Mouse (Mus musculus) midbrain, embryonic 11.5 days (tissue): ENCODE data around the gene Gm30191. TPM values are rescaled to one million over a fixed set of nuclear protein-coding genes. Genes with fewer than 3 reads are reported as not detected.

Experiments
- ATAC-seq: fragments of 200-750 bp; cut with Nextera tagmentation; 2 replicates; pipeline ENCODE4 v1.8.0; 2017; ENCODE audit warnings: moderate TSS enrichment, moderate library complexity; ENCODE audit not compliant: low FRiP score
- DNase-seq: peaks from one replicate; pipeline ENCODE4 v3.0.0; 2015; ENCODE audit warnings: low spot score; ENCODE audit errors: missing footprints
- H3K27ac ChIP-seq: fragments of 300-500 bp; sonication (generic); 2 replicates; pipeline ENCODE4 v1.5.1; 2014; ENCODE audit warnings: low read depth, low read length
- H3K27me3 ChIP-seq: fragments of 300-500 bp; sonication (generic); 2 replicates; pipeline ENCODE4 v1.6.1; 2014; ENCODE audit warnings: mild to moderate bottlenecking, low read length, moderate library complexity, mixed read lengths; ENCODE audit not compliant: control insufficient read depth, insufficient read depth
- H3K36me3 ChIP-seq: fragments of 300-500 bp; sonication (generic); 2 replicates; pipeline ENCODE4 v1.6.1; 2014; ENCODE audit warnings: mild to moderate bottlenecking, low read length, moderate library complexity, mixed read lengths; ENCODE audit not compliant: control insufficient read depth, insufficient read depth
- H3K4me1 ChIP-seq: fragments of 300-500 bp; sonication (generic); 2 replicates; pipeline ENCODE4 v1.6.1; 2014; ENCODE audit warnings: low read length; ENCODE audit not compliant: control insufficient read depth, insufficient read depth
- H3K4me2 ChIP-seq: fragments of 300-500 bp; sonication (generic); 2 replicates; pipeline ENCODE4 v1.6.1; 2014; ENCODE audit warnings: mild to moderate bottlenecking, moderate library complexity
- H3K4me3 ChIP-seq: fragments of 300-500 bp; sonication (generic); 2 replicates; pipeline ENCODE4 v1.5.1; 2014; ENCODE audit warnings: low read depth, low read length
- H3K9ac ChIP-seq: fragments of 300-500 bp; sonication (generic); 2 replicates; pipeline ENCODE4 v1.6.1; 2014; ENCODE audit warnings: low read length
- H3K9me3 ChIP-seq: fragments of 300-500 bp; sonication (generic); 2 replicates; pipeline ENCODE4 v1.6.1; 2016; ENCODE audit warnings: low read length; ENCODE audit not compliant: control insufficient read depth
- WGBS: fragments of 180-500 bp; shearing (Covaris S2); extraction: QIAGEN DNeasy Blood & Tissue Kit; methylation state at CpG from one replicate; pipeline ENCODE4 v1.1.7; 2014; 5-methylcytosine and 5-hydroxymethylcytosine counted together
- polyA plus RNA-seq: library from polyadenylated mRNA; unstranded; fragments of >200 nt; fragmentation: Nextera tagmentation; extraction: Ambion mirVana; gene quantifications from 2 replicates; pipeline ENCODE4 v1.2.1, GENCODE M21; 2014

The Gm30191 gene
- polyA plus RNA-seq, 1 experiment from 2014 or later = 0.22 TPM

DNA sequence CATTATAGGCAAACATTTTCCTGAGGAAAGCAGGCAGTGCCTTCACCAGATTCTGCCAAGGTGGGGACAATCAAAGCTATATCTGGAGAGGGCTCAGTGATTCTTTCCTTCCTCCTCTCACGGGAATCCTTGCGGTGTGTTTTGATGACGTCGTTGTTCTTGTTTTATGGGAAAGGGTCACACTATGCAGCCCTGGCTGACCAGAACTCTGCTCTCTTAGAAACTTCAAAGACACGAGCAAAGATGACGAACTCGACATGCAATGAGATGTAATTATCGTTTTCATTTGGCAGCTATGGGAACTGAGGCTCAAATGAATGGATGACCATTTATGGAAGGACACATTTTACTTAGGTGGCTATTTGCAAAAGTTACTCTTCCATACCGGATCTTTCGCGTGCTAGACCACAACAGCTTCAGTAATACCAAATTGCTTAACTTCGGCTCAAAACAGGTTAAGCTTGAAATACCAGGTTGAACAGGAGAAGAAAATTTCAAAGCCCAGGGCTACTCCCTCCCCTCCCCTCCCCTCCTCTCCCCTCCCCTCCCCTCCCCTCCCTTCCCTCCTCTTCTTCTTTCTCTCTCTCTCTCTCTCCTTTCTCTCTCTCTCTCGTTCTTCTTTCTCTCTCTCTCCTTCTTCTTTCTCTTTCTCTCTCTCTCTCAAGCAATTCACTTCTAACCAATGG lies 26.1 kb downstream of the Gm30191 start:
- Histone ChIP-seq H3K9me3 (no peaks in the 10 kb centered on the region), H3K27ac (no peak overlapping the region), H3K36me3 (peaks cover 4% of the 10 kb centered on the region; the same call in 1 of the 2 replicates), H3K9ac (no peak overlapping the region), H3K4me3 (no peak overlapping the region), H3K27me3 (no peaks in the 10 kb centered on the region), H3K4me2 (peak overlapping the region; percentile 13; the same call in 1 of the 2 replicates), H3K4me1 (no peaks in the 10 kb centered on the region)
- WGBS = 38% methylated on average over 12 of the region's 13 CpGs
- no peak for ATAC-seq
- DNase-seq = peak; percentile 69

DNA sequence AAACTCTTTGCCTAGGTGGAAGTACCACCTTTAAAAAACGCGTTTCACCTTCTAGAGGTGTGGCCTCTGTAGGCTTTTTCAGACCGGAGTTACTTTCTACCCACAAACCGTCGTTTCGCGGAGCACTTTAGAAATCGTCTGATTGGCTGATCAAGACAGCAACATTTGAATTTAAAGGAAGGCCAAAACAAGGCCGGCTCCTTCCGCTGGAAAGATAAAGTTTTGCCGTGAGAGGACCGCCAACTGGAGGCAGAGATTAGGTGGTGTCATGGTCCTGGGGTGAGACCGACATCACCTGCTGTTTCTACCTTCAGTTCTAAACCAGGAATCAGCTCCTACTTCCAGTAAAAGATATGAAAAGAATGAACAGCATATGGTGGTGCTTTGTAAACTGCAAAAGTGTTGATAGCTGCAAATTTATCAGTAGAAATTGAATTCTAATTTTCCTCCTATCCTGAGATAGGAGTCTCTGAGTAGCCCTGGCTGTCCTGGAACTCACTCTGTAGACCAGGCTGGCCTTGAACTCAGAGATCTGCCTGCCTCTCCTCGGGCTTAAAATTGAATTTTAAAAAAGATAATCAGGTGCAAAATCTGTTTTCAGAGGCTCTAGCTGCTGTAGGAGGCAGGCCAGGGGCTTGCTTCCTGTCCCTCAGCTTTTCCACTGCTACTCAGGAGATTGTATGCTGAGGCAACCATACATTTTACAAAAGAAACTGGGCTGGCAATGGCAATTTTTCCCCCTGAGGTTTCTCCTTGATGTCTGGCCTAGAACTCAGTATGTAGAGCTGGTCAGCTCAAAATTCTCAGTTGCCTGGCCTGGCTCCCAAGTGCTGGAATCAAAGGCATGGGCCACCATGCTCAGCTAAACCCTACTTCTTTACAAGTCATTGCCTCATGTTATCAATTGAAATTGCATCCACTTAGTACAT lies 26.9 kb downstream of the Gm30191 start:
- Histone ChIP-seq H3K36me3 (peaks cover 10% of the 10 kb centered on the region), H3K27ac (no peak overlapping the region), H3K9ac (no peak overlapping the region), H3K4me1 (no peaks in the 10 kb centered on the region), H3K9me3 (no peaks in the 10 kb centered on the region), H3K27me3 (no peaks in the 10 kb centered on the region), H3K4me3 (no peak overlapping the region), H3K4me2 (peak overlapping the region; percentile 13; the same call in 1 of the 2 replicates)
- no peak for ATAC-seq
- peak; percentile 81 for DNase-seq
- WGBS = 7% methylated on average over 14 of the region's 14 CpGs

DNA sequence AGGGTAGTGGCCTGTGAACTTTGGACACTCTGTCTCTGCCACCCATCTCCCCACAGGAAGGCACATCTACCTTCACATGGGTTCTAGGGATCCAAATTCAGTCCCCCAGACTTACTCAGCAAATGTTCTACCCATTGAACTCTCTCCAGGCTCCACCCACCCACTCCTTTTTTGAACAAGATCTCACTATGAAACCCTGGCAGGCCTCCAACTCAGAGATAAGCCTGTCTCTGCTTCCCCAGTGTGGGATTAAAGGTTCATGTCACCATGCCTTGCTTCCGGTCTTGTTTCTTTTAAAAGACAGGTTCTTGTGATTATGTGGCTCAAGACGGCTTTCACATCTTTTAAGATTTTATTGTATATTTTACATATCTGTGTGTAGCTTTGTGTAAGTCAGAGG lies 38.2 kb downstream of the Gm30191 start:
- H3K4me3 ChIP-seq = no peak overlapping the region
- no peaks in the 10 kb centered on the region for H3K27me3 ChIP-seq
- H3K9me3 ChIP-seq = no peaks in the 10 kb centered on the region
- no peak overlapping the region for H3K27ac ChIP-seq
- no peaks in the 10 kb centered on the region; the same call in 1 of the 2 replicates for H3K36me3 ChIP-seq
- no peak overlapping the region for H3K9ac ChIP-seq
- DNase-seq = no peak
- 93% methylated on average over 2 of the region's 2 CpGs for WGBS
- H3K4me2 ChIP-seq = no peak overlapping the region
- H3K4me1 ChIP-seq = peaks cover 15% of the 10 kb centered on the region
- ATAC-seq = no peak

- H3K4me1 ChIP-seq = peaks cover 15% of the 10 kb centered on the region
- ATAC-seq (no peak; the same call in 1 of the 2 replicates), DNase-seq (no peak)
- peak overlapping the region; percentile 90 for H3K4me2 ChIP-seq
- peak overlapping the region; percentile 98 for H3K4me3 ChIP-seq
- 3% methylated on average over 59 of the region's 59 CpGs for WGBS
- peak overlapping the region; percentile 100 for H3K27ac ChIP-seq
- no peaks in the 10 kb centered on the region for H3K9me3 ChIP-seq
- H3K36me3 ChIP-seq = no peaks in the 10 kb centered on the region; the same call in 1 of the 2 replicates
- peak overlapping the region; percentile 100 for H3K9ac ChIP-seq
- no peaks in the 10 kb centered on the region for H3K27me3 ChIP-seq
Observed at GRCm38 (mm10) chr4:134286226-134287167, 39.8 kb downstream of the Gm30191 start.

DNA sequence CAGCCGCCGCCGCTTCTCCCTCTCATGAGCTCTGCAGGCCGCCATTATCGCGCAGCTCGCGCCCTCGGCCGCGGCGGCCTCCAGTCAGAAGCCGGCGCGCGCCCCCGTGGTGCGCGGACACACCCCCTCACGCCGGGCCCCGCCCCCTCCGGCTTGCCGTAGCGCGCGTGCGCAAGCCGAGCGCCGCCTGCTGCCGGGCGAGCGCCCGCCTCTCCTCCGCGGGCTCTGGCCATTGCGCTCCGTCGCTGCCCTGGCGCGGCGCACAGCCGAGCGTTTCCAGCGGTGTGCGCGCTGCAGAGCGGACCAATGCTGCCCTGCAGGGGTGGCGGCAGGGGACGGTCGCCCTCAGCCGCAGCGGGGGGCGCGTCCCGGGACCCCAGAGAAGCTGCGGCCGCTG lies 40.4 kb downstream of the Gm30191 start:
- peak; percentile 100 for DNase-seq

GRCm38 (mm10) chr4:134287575-134288025 lies 40.9 kb downstream of the Gm30191 start, which contains the start of gene Pdik1l:
Gene Pdik1l, minus strand, starts transcription at chr4:134287895.
- WGBS = 1% methylated on average over 42 of the region's 43 CpGs
- peak; percentile 98 for DNase-seq
- peak within 1 kb of the TSS; percentile 98 for H3K4me3 ChIP-seq
- no peaks in the 10 kb centered on the region for H3K27me3 ChIP-seq
- peak within 1 kb of the TSS; percentile 100 for H3K27ac ChIP-seq
- no peaks in the 10 kb centered on the region; the same call in 1 of the 2 replicates for H3K36me3 ChIP-seq
- ATAC-seq = peak; percentile 78
- H3K4me1 ChIP-seq = peaks cover 15% of the 10 kb centered on the region
- peak within 1 kb of the TSS; percentile 100 for H3K9ac ChIP-seq
- no peaks in the 10 kb centered on the region for H3K9me3 ChIP-seq
- peak within 1 kb of the TSS; percentile 90 for H3K4me2 ChIP-seq

More for the DNA sequence above, 40.4 kb downstream of the Gm30191 start:
- no peaks in the 10 kb centered on the region for H3K27me3 ChIP-seq
- peak overlapping the region; percentile 90 for H3K4me2 ChIP-seq
- H3K36me3 ChIP-seq = no peaks in the 10 kb centered on the region; the same call in 1 of the 2 replicates
- no peaks in the 10 kb centered on the region for H3K9me3 ChIP-seq
- ATAC-seq = peak; percentile 96
- peak overlapping the region; percentile 98 for H3K4me3 ChIP-seq
- peak overlapping the region; percentile 100 for H3K27ac ChIP-seq
- peaks cover 15% of the 10 kb centered on the region for H3K4me1 ChIP-seq
- WGBS = 0% methylated on average over 27 of the region's 59 CpGs
- H3K9ac ChIP-seq = peak overlapping the region; percentile 100

DNA sequence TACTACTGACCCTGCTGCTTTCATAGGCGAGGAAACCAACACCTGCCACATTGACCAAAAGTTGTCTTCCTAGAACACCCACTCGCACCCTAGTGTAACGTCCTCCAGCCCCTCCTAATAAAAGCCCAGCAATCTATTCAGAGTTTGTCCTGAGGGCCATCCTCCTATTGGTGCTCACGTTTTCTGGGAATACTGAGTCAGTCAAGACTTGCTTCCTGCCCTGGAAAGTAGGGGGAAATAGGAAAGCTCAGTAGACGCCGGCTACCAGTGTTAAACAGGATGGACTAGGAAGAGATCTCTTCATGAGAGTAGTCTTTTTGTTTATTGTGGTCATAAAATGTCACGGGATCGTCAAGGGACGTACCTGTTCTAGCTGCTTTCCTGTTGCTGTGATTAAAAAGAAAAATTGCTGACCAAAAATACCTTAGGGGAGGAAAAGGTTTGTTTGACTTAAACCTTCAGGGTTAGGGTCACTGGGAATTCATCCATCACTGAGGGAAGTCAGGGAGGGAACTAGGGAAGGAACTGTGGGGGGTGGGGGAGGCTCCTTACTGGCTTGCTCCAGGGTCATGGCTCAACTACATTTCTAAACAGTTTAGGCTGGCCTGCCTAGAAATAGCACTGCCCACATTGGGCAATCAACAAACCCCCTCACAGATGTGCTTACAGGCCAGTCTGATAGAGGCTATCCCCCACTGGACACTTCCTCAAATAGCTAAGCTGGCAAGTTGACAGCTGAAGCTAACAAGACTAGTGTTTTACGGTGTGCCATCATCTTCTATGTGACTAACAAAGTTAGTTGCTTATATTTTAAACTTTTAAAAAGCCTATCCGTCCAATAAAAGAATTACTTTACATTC lies 41.9 kb downstream of the Gm30191 start:
- Histone ChIP-seq H3K9ac (peak overlapping the region; percentile 100), H3K4me1 (peaks cover 15% of the 10 kb centered on the region), H3K36me3 (no peaks in the 10 kb centered on the region; the same call in 1 of the 2 replicates), H3K4me2 (peak overlapping the region; percentile 81), H3K27ac (peak overlapping the region; percentile 100), H3K4me3 (peak overlapping the region; percentile 98), H3K27me3 (no peaks in the 10 kb centered on the region), H3K9me3 (no peaks in the 10 kb centered on the region)
- no peak for DNase-seq
- 57% methylated on average over 11 of the region's 11 CpGs for WGBS
- ATAC-seq = no peak
